11 mouse cellular contexts compared by ENCODE assay signal in genomic region chr6:106891879-106892638, GRCm38 (mm10).
DNase-seq lines count a peak whose midpoint lies in the region; ATAC-seq lines count a peak whose summit lies in the region.
"Had no signal": no experiment of that assay in that cellular context is flagged by ENCODE, and none has a peak within 500 bp of the region (broad histone marks: within the 10 kb centered on the region; RNA-seq: fewer than 3 reads in every experiment).

No protein-coding gene starts in this region.

- H3K27ac ChIP-seq in hindbrain, embryonic 11.5 days (ENCODE audit: low read depth, low read length), result peak overlapping the region; percentile 53
- peak overlapping the region; percentile 65 for H3K27ac ChIP-seq in midbrain, embryonic 15.5 days
- H3K27ac ChIP-seq: liver, embryonic 14.5 days had no signal

- WGBS in hindbrain, embryonic 11.5 days, result 37% methylated on average over 4 of the region's 4 CpGs
- 15% methylated on average over 4 of the region's 4 CpGs for WGBS in midbrain, embryonic 15.5 days

- ATAC-seq in hindbrain, embryonic 11.5 days (ENCODE audit: low FRiP score), result peak; percentile 89
- ATAC-seq in midbrain, embryonic 15.5 days (replicated peaks), result peak; percentile 81

- H3K4me2 ChIP-seq in hindbrain, embryonic 11.5 days (replicated peaks; ENCODE audit: low read depth, low read length), result no peak overlapping the region
- H3K4me2 ChIP-seq in midbrain, embryonic 15.5 days, result no peak overlapping the region

- H3K36me3 ChIP-seq in hindbrain, embryonic 11.5 days (ENCODE audit: control insufficient read depth, insufficient read depth, low read length), result no peaks in the 10 kb centered on the region
- no peaks in the 10 kb centered on the region for H3K36me3 ChIP-seq in midbrain, embryonic 15.5 days (replicated peaks)

- no peaks in the 10 kb centered on the region for H3K4me1 ChIP-seq in hindbrain, embryonic 11.5 days (replicated peaks; ENCODE audit: control insufficient read depth, insufficient read depth, low read length)
- peaks cover 8% of the 10 kb centered on the region for H3K4me1 ChIP-seq in midbrain, embryonic 15.5 days

- H3K27me3 ChIP-seq in hindbrain, embryonic 11.5 days (ENCODE audit: control insufficient read depth, insufficient read depth, low read length), result no peaks in the 10 kb centered on the region
- no peaks in the 10 kb centered on the region for H3K27me3 ChIP-seq in midbrain, embryonic 15.5 days (replicated peaks)

- H3K9me3 ChIP-seq in hindbrain, embryonic 11.5 days (ENCODE audit: control insufficient read depth, low read length), result no peaks in the 10 kb centered on the region
- no peaks in the 10 kb centered on the region for H3K9me3 ChIP-seq in midbrain, embryonic 15.5 days

- no peak overlapping the region for H3K9ac ChIP-seq in hindbrain, embryonic 11.5 days (ENCODE audit: low read depth, low read length)
- no peak overlapping the region for H3K9ac ChIP-seq in midbrain, embryonic 15.5 days
- H3K9ac ChIP-seq: liver, embryonic 14.5 days had no signal

- no peak overlapping the region for H3K4me3 ChIP-seq in hindbrain, embryonic 11.5 days (ENCODE audit: low read depth, low read length)
- no peak overlapping the region for H3K4me3 ChIP-seq in midbrain, embryonic 15.5 days

- DNase-seq in Muller cell, postnatal 12 days (ENCODE audit: inconsistent ontology term), result peak; percentile 36
- DNase-seq in NIH3T3 (ENCODE audit: low read depth), result peak; percentile 2
- DNase-seq in hindbrain, embryonic 11.5 days (ENCODE audit: low spot score), result peak; percentile 57
- no peak for DNase-seq in ovary, adult 18-20 months (ENCODE audit: low spot score)
- DNase-seq in ovary, postnatal 10 days (ENCODE audit: low spot score), result no peak
- DNase-seq in thymus, postnatal 0 days (ENCODE audit: low spot score), result no peak
- DNase-seq: kidney, postnatal 36 days; lung, postnatal 4 days; thymus, postnatal 14 days had no signal

Comparison
In these comparisons a context has a peak if more than half of its experiments do, and no peak if none do; other contexts are left out.
1. DNase-seq: peak in Muller cell, postnatal 12 days (single experiment), NIH3T3 (single experiment) and hindbrain, embryonic 11.5 days (single experiment); none in ovary, adult 18-20 months (single experiment), ovary, postnatal 10 days (single experiment) and thymus, postnatal 0 days (single experiment).